Mouse (Mus musculus) midbrain, embryonic 13.5 days (tissue): ENCODE data around the gene Pcyox1. TPM values are rescaled to one million over a fixed set of nuclear protein-coding genes. Genes with fewer than 3 reads are reported as not detected.

ENCODE experiments used
- ATAC-seq: fragments of 200-750 bp; cut with Nextera tagmentation; 2 replicates; pipeline ENCODE4 v1.8.0; 2017; ENCODE audit warnings: mild to moderate bottlenecking, moderate TSS enrichment, moderate library complexity
- H3K27ac ChIP-seq: fragments of 300-500 bp; sonication (generic); 2 replicates; pipeline ENCODE4 v1.5.1; 2015; ENCODE audit warnings: inconsistent platforms, mild to moderate bottlenecking, moderate library complexity
- H3K27me3 ChIP-seq: fragments of 300-500 bp; sonication (generic); 2 replicates; pipeline ENCODE4 v1.6.1; 2015; ENCODE audit warnings: mild to moderate bottlenecking, inconsistent platforms
- H3K36me3 ChIP-seq: fragments of 300-500 bp; sonication (generic); 2 replicates; pipeline ENCODE4 v1.6.1; 2015; ENCODE audit warnings: mild to moderate bottlenecking, inconsistent platforms
- H3K4me1 ChIP-seq: fragments of 300-500 bp; sonication (generic); replicated peaks from 2 replicates; pipeline ENCODE4 v1.6.1; 2015; ENCODE audit warnings: inconsistent platforms
- H3K4me2 ChIP-seq: fragments of 300-500 bp; sonication (generic); replicated peaks from 2 replicates; pipeline ENCODE4 v1.6.1; 2015; ENCODE audit warnings: moderate library complexity, mild to moderate bottlenecking, inconsistent platforms
- H3K4me3 ChIP-seq: fragments of 300-500 bp; sonication (generic); replicated peaks from 2 replicates; pipeline ENCODE4 v1.5.1; 2015; ENCODE audit warnings: mild to moderate bottlenecking, inconsistent platforms
- H3K9ac ChIP-seq: fragments of 300-500 bp; sonication (generic); replicated peaks from 2 replicates; pipeline ENCODE4 v1.6.1; 2015; ENCODE audit warnings: mild to moderate bottlenecking, inconsistent platforms
- H3K9me3 ChIP-seq: fragments of 300-500 bp; sonication (generic); 2 replicates; pipeline ENCODE4 v1.6.1; 2016; ENCODE audit warnings: mild to moderate bottlenecking, inconsistent platforms
- WGBS: fragments of 180-500 bp; shearing (Covaris S2); methylation state at CpG from one replicate; pipeline ENCODE4 v1.1.7; 2015; 5-methylcytosine and 5-hydroxymethylcytosine counted together
- polyA plus RNA-seq: library from polyadenylated mRNA; unstranded; fragments of >200 nt; fragmentation: Nextera tagmentation; extraction: Ambion mirVana; gene quantifications from 2 replicates; pipeline ENCODE4 v1.2.1, GENCODE M21; 2015

The Pcyox1 gene
- polyA plus RNA-seq, 1 experiment from 2014 or later, result 114 TPM

DNA sequence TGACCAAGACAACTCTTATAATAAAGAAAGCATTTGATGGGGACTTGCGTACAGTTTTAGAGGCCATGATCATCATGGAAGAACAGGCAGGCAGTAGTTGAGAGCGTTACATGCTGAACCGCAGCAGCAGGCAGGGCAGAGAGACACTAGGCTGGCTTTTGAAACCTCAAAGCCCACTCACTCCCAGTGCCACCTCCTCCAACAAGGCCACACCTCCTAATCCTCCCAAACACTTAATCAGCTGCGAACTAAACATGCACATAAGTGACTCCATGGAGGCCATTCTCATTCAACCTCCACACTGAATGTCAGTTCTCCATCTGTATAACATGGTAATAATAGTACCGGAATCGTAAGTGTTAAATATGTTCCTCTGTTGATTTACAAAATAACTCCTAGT, 23.4 kb downstream of the Pcyox1 start:
- Histone ChIP-seq H3K9me3 (no peaks in the 10 kb centered on the region), H3K36me3 (peaks cover 39% of the 10 kb centered on the region), H3K4me2 (no peak overlapping the region), H3K9ac (no peak overlapping the region), H3K27me3 (no peaks in the 10 kb centered on the region), H3K4me3 (no peak overlapping the region), H3K27ac (no peak overlapping the region), H3K4me1 (peaks cover 26% of the 10 kb centered on the region)
- ATAC-seq, result no peak
- 90% methylated on average over 6 of the region's 6 CpGs for WGBS

DNA sequence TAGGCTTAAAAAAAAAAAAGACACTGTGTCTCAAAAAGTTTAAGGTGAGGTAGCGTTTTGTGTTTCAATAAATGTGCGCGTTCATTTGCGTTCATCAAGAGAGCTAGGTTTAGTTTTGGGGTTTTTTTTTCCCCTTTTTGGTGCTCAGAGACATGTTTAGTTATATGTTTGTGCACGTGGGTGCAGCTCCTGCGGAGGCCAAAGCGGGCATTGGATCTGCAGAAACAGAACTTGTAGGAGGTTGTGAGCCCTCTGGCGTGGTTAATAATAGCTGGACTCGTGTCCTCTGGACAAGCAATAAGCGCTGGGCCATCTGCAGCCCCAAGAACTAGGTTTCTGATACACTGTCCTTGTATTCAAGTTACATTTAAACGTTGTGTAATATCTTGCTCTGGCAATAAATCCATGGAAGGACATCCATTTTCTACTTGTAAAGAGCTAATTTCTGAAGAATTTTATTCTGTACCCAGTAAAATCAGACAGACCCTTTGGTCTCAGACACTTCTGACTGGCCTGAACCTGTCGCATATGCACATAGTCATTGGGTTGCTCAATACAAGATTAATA, 24.9 kb downstream of the Pcyox1 start:
- ATAC-seq, result no peak
- peak overlapping the region; percentile 97 for H3K4me2 ChIP-seq
- H3K9me3 ChIP-seq, result no peaks in the 10 kb centered on the region
- peak overlapping the region; percentile 83 for H3K4me3 ChIP-seq
- H3K9ac ChIP-seq, result peak overlapping the region; percentile 87
- peak overlapping the region; percentile 94 for H3K27ac ChIP-seq
- 5% methylated on average over 12 of the region's 12 CpGs for WGBS
- H3K27me3 ChIP-seq, result no peaks in the 10 kb centered on the region
- H3K4me1 ChIP-seq, result peaks cover 28% of the 10 kb centered on the region
- H3K36me3 ChIP-seq, result peaks cover 30% of the 10 kb centered on the region

DNA sequence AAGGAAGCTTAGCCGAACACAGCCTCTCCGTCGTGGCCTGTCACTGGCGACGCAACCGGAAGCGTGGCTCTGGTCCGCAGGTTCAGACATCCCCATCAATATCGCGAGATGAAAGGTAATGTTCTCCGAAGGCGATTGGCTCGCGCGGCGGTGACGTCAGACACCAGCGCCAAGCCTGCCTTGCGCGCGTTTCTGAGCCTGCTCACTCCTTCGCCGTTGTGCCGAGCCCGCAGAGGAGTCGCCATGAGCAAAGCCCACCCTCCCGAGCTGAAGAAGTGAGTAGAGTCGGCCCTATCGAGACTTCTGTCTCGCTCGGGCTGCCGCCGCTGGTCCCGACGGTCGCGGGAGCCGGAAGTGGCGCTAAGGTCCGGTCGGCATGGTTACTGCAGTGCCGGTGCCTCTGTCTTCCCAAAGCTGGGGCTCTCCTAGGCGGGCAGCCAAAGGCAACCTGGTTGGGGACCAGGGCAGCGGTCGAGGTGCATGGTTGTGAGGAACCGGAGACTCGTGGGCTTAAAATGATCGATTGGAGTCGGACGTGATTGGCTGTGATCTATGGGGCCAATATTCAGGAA, 25.5 kb downstream of the Pcyox1 start:
- peak overlapping the region; percentile 94 for H3K27ac ChIP-seq
- peak overlapping the region; percentile 83 for H3K4me3 ChIP-seq
- peak; percentile 97 for ATAC-seq
- no peaks in the 10 kb centered on the region for H3K9me3 ChIP-seq
- WGBS, result under 1% methylated on average over 50 of the region's 50 CpGs
- H3K27me3 ChIP-seq, result no peaks in the 10 kb centered on the region
- H3K9ac ChIP-seq, result peak overlapping the region; percentile 87
- peaks cover 34% of the 10 kb centered on the region for H3K4me1 ChIP-seq
- peak overlapping the region; percentile 97 for H3K4me2 ChIP-seq
- peaks cover 24% of the 10 kb centered on the region for H3K36me3 ChIP-seq

DNA sequence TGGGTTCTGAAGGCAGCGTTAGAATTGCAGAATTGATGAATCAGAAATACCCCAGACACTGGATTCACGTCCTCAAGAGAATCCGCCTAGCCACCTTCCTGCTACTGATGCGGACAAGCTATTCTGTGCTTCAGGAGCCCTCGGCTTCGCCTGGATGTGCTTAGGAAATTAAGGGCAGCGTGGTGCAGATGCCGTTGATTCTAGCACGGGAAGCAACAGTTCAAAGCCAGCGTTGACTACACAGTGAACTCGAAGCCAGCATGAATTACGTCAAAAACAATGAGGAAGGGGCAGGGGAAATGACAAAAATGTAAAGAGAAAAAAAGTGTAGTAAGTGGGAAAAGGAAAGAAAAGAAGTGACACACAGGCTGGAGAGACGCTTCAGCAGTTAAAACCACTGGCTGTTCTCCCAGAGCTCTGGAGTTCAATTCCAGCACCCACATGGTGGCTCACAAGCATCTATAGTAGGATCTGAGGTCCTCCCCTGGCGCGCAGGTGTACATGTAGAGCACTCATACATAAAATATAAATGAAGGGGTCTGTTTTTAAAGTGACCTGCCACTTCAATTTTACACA, 26.1 kb downstream of the Pcyox1 start, which contains the start of gene Snrpg:
Gene Snrpg (plus strand): TSS at position 541 of the 576 bp plus-strand sequence.
- Histone ChIP-seq H3K4me2 (peak within 1 kb of the TSS; percentile 97), H3K27ac (peak within 1 kb of the TSS; percentile 94), H3K4me3 (peak within 1 kb of the TSS; percentile 83), H3K4me1 (peaks cover 39% of the 10 kb centered on the region), H3K36me3 (peaks cover 20% of the 10 kb centered on the region; the same call in 1 of the 2 replicates), H3K9me3 (no peaks in the 10 kb centered on the region), H3K27me3 (no peaks in the 10 kb centered on the region), H3K9ac (peak within 1 kb of the TSS; percentile 87)
- 14% methylated on average over 15 of the region's 15 CpGs for WGBS
- ATAC-seq, result 0 out of 2 replicates have a peak, but pooled peaks have one; percentile 2

DNA sequence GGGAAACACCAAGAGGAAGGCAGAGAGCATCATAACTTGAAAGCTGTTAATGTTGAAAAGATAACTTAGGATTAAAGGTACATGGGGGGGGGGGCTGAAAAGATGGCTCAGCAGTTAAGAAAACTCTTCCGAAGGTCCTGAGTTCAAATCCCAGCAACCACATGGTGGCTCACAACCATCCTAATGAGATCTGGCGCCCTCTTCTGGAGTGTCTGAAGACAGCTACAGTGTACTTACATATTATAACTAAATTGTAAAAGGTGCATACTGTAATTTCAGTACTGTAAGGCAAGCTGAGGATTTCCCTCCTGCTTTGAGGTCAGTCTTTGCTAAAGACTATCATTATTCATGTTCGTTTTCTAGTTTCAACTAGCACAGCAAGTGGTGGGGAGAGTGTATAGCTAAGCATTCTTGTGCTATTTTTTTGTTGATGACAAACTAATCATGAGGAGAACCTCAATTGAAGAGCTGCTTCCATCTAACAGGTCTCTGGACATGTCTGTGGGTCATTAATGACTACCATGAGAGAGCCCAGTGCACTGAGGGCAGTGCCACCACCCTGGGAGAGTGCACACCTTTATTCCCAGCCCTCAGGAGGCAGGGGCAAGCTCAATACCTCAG, 26.8 kb downstream of the Pcyox1 start:
- no peak for ATAC-seq
- Histone ChIP-seq H3K4me3 (peak overlapping the region; percentile 83), H3K4me1 (peaks cover 39% of the 10 kb centered on the region), H3K9me3 (no peaks in the 10 kb centered on the region), H3K27ac (peak overlapping the region; percentile 94), H3K36me3 (peaks cover 18% of the 10 kb centered on the region; the same call in 1 of the 2 replicates), H3K27me3 (no peaks in the 10 kb centered on the region), H3K9ac (peak overlapping the region; percentile 72), H3K4me2 (peak overlapping the region; percentile 63)
- WGBS, result 57% methylated on average over 3 of the region's 3 CpGs

DNA sequence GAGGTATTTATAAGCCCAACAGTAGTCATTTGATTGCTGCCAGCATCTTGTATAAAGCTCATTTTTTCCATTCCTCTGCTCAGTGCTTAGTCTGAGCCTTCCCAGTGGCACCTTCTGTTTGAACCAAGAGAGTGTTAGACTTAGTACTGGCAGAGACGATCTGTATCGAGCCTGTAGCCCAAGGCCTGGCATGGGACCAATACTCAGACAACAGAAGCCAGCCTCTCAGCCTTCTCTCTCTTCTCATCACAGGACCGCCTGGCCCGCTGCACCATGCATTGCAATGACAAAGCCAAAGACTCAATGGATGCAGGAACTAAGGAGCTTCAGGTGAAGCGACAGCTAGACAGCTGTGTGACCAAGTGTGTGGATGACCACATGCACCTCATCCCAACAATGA, 28.5 kb downstream of the Pcyox1 start:
- H3K4me3 ChIP-seq, result no peak overlapping the region
- H3K27ac ChIP-seq, result no peak overlapping the region
- H3K27me3 ChIP-seq, result no peaks in the 10 kb centered on the region
- ATAC-seq, result no peak
- no peak overlapping the region for H3K9ac ChIP-seq
- H3K9me3 ChIP-seq, result no peaks in the 10 kb centered on the region
- peaks cover 49% of the 10 kb centered on the region for H3K4me1 ChIP-seq
- WGBS, result 92% methylated on average over 5 of the region's 5 CpGs
- H3K36me3 ChIP-seq, result peaks cover 17% of the 10 kb centered on the region; the same call in 1 of the 2 replicates
- no peak overlapping the region for H3K4me2 ChIP-seq

DNA sequence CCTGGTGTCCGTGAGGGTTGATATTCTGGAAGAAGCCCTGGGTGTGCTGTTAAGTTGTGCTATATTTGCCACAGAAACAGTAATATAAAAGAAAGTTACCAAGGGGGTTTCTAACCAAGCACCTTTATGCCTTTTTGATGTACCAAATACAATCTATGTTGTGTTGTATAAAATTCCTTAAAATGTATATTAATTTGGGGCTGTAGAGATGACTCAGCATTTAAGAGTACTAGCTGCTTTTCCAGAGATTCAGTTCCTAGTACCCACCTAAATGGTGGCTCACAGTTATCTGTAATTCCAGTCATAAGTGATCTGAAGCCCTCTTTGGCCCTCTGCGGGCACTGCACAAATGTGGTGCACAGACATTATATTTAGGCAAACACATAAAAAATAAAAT, 30.1 kb downstream of the Pcyox1 start:
- Histone ChIP-seq H3K4me2 (peak overlapping the region; percentile 66), H3K36me3 (peaks cover 17% of the 10 kb centered on the region; the same call in 1 of the 2 replicates), H3K4me3 (peak overlapping the region; percentile 71), H3K9me3 (no peaks in the 10 kb centered on the region), H3K27me3 (no peaks in the 10 kb centered on the region), H3K27ac (no peak overlapping the region; the same call in 1 of the 2 replicates), H3K9ac (0 out of 2 replicates have a peak overlapping the region, but pooled peaks have one; percentile 76), H3K4me1 (peaks cover 33% of the 10 kb centered on the region)
- ATAC-seq, result no peak
- WGBS, result 68% methylated on average over 2 of the region's 2 CpGs

DNA sequence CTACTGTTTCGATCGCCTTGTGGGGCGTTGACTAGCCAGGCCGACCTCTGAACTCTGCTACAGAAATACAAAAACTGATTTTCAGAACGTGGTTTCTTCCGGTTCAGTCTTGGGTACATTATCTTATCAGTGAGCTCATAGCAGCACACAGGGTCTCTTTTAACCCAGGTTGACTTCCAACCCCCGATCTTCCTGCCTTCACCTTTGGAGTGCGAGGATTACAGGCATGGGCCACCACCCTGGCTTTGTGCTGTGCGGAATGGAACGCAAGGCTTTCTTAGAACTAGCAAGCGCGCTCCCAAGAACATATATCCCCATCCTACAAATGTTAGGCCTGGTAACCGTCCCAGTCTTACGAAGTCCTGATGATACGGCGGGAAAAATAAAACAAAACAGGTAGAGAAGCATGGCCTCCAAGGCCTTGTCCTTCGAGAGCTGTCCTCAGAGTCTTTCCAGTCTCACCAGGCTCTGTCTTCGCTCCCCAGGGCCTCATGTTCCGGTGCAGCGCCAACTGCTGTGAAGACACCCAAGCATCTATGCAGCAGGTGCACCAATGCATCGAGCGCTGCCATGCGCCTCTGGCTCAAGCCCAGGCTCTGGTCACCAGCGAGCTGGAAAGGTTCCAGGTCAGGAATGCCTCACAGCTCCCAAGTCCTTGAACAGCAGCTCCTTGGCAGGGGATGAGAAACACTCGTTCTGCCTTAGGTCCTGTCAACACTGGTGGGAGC, 30.7 kb downstream of the Pcyox1 start:
- Histone ChIP-seq H3K9ac (peak overlapping the region; percentile 76), H3K27me3 (no peaks in the 10 kb centered on the region), H3K27ac (peak overlapping the region; percentile 93), H3K36me3 (peaks cover 17% of the 10 kb centered on the region; the same call in 1 of the 2 replicates), H3K4me3 (peak overlapping the region; percentile 71), H3K4me2 (peak overlapping the region; percentile 66), H3K4me1 (peaks cover 33% of the 10 kb centered on the region), H3K9me3 (no peaks in the 10 kb centered on the region)
- ATAC-seq, result 0 out of 2 replicates have a peak, but pooled peaks have one; percentile 2
- 42% methylated on average over 25 of the region's 25 CpGs for WGBS

DNA sequence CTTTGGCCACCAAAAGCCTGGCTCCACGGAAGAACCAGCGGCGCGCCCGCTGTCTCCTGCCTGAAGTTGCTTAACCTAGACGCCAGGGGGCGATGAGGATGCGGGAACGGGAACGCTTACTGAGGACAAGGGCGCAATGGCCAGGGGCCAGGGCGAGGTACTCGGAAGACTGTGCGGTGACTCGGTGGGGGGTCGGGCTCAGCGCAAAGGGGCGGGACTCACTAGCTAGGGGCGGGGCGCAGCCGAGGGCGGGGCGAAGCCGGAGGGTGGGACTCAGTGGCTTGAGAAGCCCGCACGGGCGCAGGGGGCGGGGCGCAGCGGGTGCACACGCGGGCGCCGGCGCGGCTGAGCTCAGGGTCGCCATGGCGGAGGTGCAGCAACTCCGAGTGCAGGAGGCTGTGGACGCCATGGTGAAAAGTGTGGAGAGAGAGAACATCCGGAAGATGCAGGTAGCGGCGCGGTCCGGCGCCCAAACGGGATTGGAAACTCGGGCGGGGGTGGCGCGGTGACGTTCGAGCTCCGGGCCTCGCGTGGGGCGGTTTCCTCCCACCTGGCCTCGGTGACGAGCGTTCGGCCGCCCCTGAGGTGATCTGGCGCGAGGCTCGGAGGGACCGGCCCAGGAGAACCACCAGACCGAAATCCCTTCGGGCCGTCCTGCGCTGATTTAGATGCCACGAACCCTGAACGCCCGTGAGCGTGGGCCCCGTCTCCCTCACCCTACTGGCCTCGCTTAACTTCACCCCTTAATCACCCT, 31.4 kb downstream of the Pcyox1 start, which contains the start of gene Fam136a:
Gene Fam136a (plus strand): TSS at position 276 of the 754 bp plus-strand sequence.
- peak; percentile 94 for ATAC-seq
- Histone ChIP-seq H3K27ac (peak within 1 kb of the TSS; percentile 93), H3K36me3 (peaks cover 17% of the 10 kb centered on the region; the same call in 1 of the 2 replicates), H3K9ac (peak within 1 kb of the TSS; percentile 76), H3K4me1 (peaks cover 28% of the 10 kb centered on the region), H3K9me3 (no peaks in the 10 kb centered on the region), H3K4me3 (peak within 1 kb of the TSS; percentile 71), H3K27me3 (no peaks in the 10 kb centered on the region), H3K4me2 (peak within 1 kb of the TSS; percentile 66)
- under 1% methylated on average over 76 of the region's 76 CpGs for WGBS

DNA sequence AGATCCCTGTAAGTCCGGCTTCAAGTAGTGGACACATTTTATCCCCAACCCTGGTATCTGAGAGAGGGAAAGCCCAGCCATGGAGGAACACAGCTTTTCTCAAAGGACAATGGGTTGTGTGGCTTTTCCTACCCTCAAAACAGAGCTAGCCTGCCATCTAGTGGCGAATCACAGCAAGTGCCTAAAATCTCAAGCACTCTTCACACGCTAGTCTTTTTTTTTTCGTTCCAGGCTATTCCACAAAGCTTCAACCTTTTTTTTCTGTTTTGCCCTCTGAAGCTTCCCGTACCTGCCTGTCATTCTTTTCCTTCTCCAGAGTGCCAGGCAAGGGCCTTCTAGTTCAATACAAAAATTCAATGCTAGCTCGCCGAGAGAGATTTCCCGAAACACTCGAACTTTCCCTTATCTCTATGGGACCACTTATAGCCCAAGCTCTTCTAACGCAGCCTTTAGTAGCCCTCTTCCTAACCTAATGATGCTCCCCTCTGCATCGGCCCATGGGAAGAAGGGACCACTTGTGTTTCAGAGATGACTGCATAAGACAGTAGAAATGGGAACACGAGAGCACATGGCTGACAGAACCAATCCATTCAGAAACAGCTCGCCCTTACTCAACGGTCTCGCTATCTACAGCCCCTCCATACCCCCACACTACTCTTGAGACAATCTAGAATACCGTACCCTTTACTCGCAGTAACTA, 32.4 kb downstream of the Pcyox1 start:
- Histone ChIP-seq H3K27me3 (no peaks in the 10 kb centered on the region), H3K4me2 (peak overlapping the region; percentile 66), H3K27ac (peak overlapping the region; percentile 93), H3K4me3 (peak overlapping the region; percentile 71), H3K4me1 (peaks cover 24% of the 10 kb centered on the region), H3K9me3 (no peaks in the 10 kb centered on the region), H3K36me3 (peaks cover 17% of the 10 kb centered on the region; the same call in 1 of the 2 replicates), H3K9ac (peak overlapping the region; percentile 76)
- 1% methylated on average over 17 of the region's 17 CpGs for WGBS
- peak; percentile 65 for ATAC-seq
